ENCODE assay signal across 18 mouse cellular contexts in the genomic region with DNA sequence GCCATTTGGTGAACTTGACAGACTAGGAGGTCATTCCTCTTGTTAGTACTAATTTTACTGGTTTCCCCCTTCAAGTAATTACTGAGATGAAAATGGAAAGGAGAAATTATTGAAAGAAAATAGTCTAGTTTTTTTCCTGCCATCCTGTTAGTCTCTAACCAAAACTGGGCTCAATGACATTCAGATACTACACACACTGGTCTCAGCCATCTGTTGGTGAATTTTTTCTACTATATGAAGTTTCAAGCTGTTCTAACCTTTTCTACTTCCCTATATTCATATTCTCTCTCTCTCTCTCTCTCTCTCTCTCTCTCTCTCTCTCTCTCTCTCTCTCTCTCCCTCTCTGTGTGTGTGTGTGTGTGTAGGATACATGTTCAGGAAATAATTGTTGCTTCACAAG.
DNase-seq lines count a peak whose midpoint lies in the region; ATAC-seq lines count a peak whose summit lies in the region.
"Had no signal": no experiment of that assay in that cellular context is flagged by ENCODE, and none has a peak within 500 bp of the region (broad histone marks: within the 10 kb centered on the region; RNA-seq: fewer than 3 reads in every experiment).

No protein-coding gene starts in this region.

- H3K4me3 ChIP-seq in forebrain, embryonic 11.5 days (ENCODE audit: low read depth, low read length) = no peak overlapping the region
- H3K4me3 ChIP-seq in forebrain, embryonic 10.5 days = no peak overlapping the region
- H3K4me3 ChIP-seq in forebrain, embryonic 16.5 days (replicated peaks; ENCODE audit: low read length) = no peak overlapping the region
- H3K4me3 ChIP-seq in midbrain, embryonic 16.5 days (ENCODE audit: low read depth, low read length) = no peak overlapping the region
- H3K4me3 ChIP-seq: heart, adult 2 months; megakaryocyte, embryonic 14.5 days had no signal

- no peak overlapping the region for H3K9ac ChIP-seq in forebrain, embryonic 11.5 days (ENCODE audit: low read length)
- no peak overlapping the region for H3K9ac ChIP-seq in forebrain, embryonic 16.5 days (replicated peaks; ENCODE audit: low read depth, low read length)
- H3K9ac ChIP-seq in midbrain, embryonic 16.5 days (ENCODE audit: low read depth, low read length) = no peak overlapping the region
- H3K9ac ChIP-seq: liver, postnatal 0 days had no signal

- no peak for ATAC-seq in forebrain, embryonic 11.5 days (replicated peaks; ENCODE audit: low FRiP score)
- no peak for ATAC-seq in forebrain, embryonic 16.5 days
- ATAC-seq in midbrain, embryonic 16.5 days = no peak
- ATAC-seq: liver, postnatal 0 days had no signal

- H3K4me1 ChIP-seq in forebrain, embryonic 11.5 days (replicated peaks; ENCODE audit: control insufficient read depth, insufficient read depth, low read length) = peaks cover 3% of the 10 kb centered on the region; the same call in 1 of the 2 replicates
- peaks cover 14% of the 10 kb centered on the region for H3K4me1 ChIP-seq in forebrain, embryonic 10.5 days
- peaks cover 7% of the 10 kb centered on the region for H3K4me1 ChIP-seq in forebrain, embryonic 16.5 days (replicated peaks; ENCODE audit: control insufficient read depth, insufficient read depth, low read length)
- H3K4me1 ChIP-seq in midbrain, embryonic 16.5 days (ENCODE audit: control insufficient read depth, insufficient read depth, low read length) = peaks cover 17% of the 10 kb centered on the region
- H3K4me1 ChIP-seq: megakaryocyte, embryonic 14.5 days had no signal

- H3K4me2 ChIP-seq in forebrain, embryonic 11.5 days (ENCODE audit: low read depth, low read length, severe bottlenecking) = no peak overlapping the region
- H3K4me2 ChIP-seq in forebrain, embryonic 16.5 days (ENCODE audit: low read length) = no peak overlapping the region; the same call in 1 of the 2 replicates
- no peak overlapping the region for H3K4me2 ChIP-seq in midbrain, embryonic 16.5 days (ENCODE audit: low read length)

- DNase-seq in forebrain, embryonic 11.5 days (ENCODE audit: low spot score) = no peak
- no peak for DNase-seq in forebrain, embryonic 10.5 days (ENCODE audit: extremely low spot score, low spot score)
- peak; percentile 87 for DNase-seq in brain, adult 2 months (ENCODE audit: low read depth, low spot score)
- no peak for DNase-seq in thymus, postnatal 10 days (ENCODE audit: low spot score in 2 of 2)
- no peak for DNase-seq in gastrocnemius, postnatal 10 days
- DNase-seq: adrenal gland, adult 8-10 months; cerebellum, postnatal 14 days; gastrocnemius, postnatal 14 days; heart, adult 2 months; kidney, adult 8-10 months; kidney, postnatal 36 days; liver; liver, postnatal 0 days; lung, postnatal 14 days; spleen, adult 18-20 months had no signal

- H3K9me3 ChIP-seq in forebrain, embryonic 11.5 days (ENCODE audit: control insufficient read depth, low read length) = no peaks in the 10 kb centered on the region
- H3K9me3 ChIP-seq in forebrain, embryonic 10.5 days = no peaks in the 10 kb centered on the region
- no peaks in the 10 kb centered on the region for H3K9me3 ChIP-seq in forebrain, embryonic 16.5 days (ENCODE audit: control insufficient read depth, low read length)
- no peaks in the 10 kb centered on the region for H3K9me3 ChIP-seq in midbrain, embryonic 16.5 days (replicated peaks; ENCODE audit: control insufficient read depth, low read length, poor library complexity, severe bottlenecking)
- H3K9me3 ChIP-seq: megakaryocyte, embryonic 14.5 days had no signal

- H3K27me3 ChIP-seq in forebrain, embryonic 11.5 days (ENCODE audit: control insufficient read depth, insufficient read depth, low read length) = no peaks in the 10 kb centered on the region
- no peaks in the 10 kb centered on the region for H3K27me3 ChIP-seq in forebrain, embryonic 10.5 days (ENCODE audit: poor library complexity, severe bottlenecking)
- no peaks in the 10 kb centered on the region for H3K27me3 ChIP-seq in forebrain, embryonic 16.5 days (replicated peaks; ENCODE audit: control insufficient read depth, insufficient read depth, low read length)
- no peaks in the 10 kb centered on the region for H3K27me3 ChIP-seq in midbrain, embryonic 16.5 days (ENCODE audit: control insufficient read depth, insufficient read depth, low read depth, low read length)
- H3K27me3 ChIP-seq: megakaryocyte, embryonic 14.5 days had no signal

- H3K27ac ChIP-seq in forebrain, embryonic 11.5 days (ENCODE audit: low read depth, low read length) = 0 out of 2 replicates have a peak overlapping the region, but pooled peaks have one; percentile 25
- H3K27ac ChIP-seq in forebrain, embryonic 10.5 days = no peak overlapping the region
- H3K27ac ChIP-seq in forebrain, embryonic 16.5 days (ENCODE audit: low read length) = peak overlapping the region; percentile 92
- peak overlapping the region; percentile 82 for H3K27ac ChIP-seq in midbrain, embryonic 16.5 days (ENCODE audit: low read length)
- H3K27ac ChIP-seq: heart, adult 2 months had no signal

- no peaks in the 10 kb centered on the region for H3K36me3 ChIP-seq in forebrain, embryonic 11.5 days (ENCODE audit: control insufficient read depth, insufficient read depth, low read length)
- no peaks in the 10 kb centered on the region for H3K36me3 ChIP-seq in forebrain, embryonic 10.5 days (replicated peaks)
- H3K36me3 ChIP-seq in forebrain, embryonic 16.5 days (ENCODE audit: control insufficient read depth, insufficient read depth) = peaks cover 2% of the 10 kb centered on the region
- H3K36me3 ChIP-seq in midbrain, embryonic 16.5 days (ENCODE audit: control insufficient read depth, insufficient read depth, low read length) = peaks cover 2% of the 10 kb centered on the region; the same call in 1 of the 2 replicates
